Mouse (Mus musculus) midbrain, embryonic 16.5 days (tissue): Measurements from ENCODE around the gene Grm1. TPM values are rescaled to one million over a fixed set of nuclear protein-coding genes. Genes with fewer than 3 reads are reported as not detected.

ENCODE experiments used
- ATAC-seq: fragments of 200-750 bp; cut with Nextera tagmentation; 2 replicates; pipeline ENCODE4 v1.8.0; 2017; ENCODE audit warnings: moderate TSS enrichment
- H3K27ac ChIP-seq: fragments of 300-500 bp; sonication (generic); 2 replicates; pipeline ENCODE4 v1.5.1; 2014; ENCODE audit warnings: mild to moderate bottlenecking, low read length, mixed read lengths
- H3K27me3 ChIP-seq: fragments of 300-500 bp; sonication (generic); 2 replicates; pipeline ENCODE4 v1.6.1; 2014; ENCODE audit warnings: low read depth, low read length, mixed read lengths; ENCODE audit not compliant: control insufficient read depth, insufficient read depth
- H3K36me3 ChIP-seq: fragments of 300-500 bp; sonication (generic); 2 replicates; pipeline ENCODE4 v1.6.1; 2014; ENCODE audit warnings: mild to moderate bottlenecking, low read length, moderate library complexity, mixed read lengths; ENCODE audit not compliant: control insufficient read depth, insufficient read depth
- H3K4me1 ChIP-seq: fragments of 300-500 bp; sonication (generic); 2 replicates; pipeline ENCODE4 v1.6.1; 2014; ENCODE audit warnings: mild to moderate bottlenecking, low read length, mixed read lengths; ENCODE audit not compliant: control insufficient read depth, insufficient read depth
- H3K4me2 ChIP-seq: fragments of 300-500 bp; sonication (generic); 2 replicates; pipeline ENCODE4 v1.6.1; 2014; ENCODE audit warnings: mild to moderate bottlenecking, low read length, mixed read lengths
- H3K4me3 ChIP-seq: fragments of 300-500 bp; sonication (generic); 2 replicates; pipeline ENCODE4 v1.5.1; 2014; ENCODE audit warnings: low read depth, mild to moderate bottlenecking, low read length, moderate library complexity, mixed read lengths
- H3K9ac ChIP-seq: fragments of 300-500 bp; sonication (generic); 2 replicates; pipeline ENCODE4 v1.6.1; 2014; ENCODE audit warnings: low read depth, low read length, mixed read lengths
- H3K9me3 ChIP-seq: fragments of 300-500 bp; sonication (generic); replicated peaks from 2 replicates; pipeline ENCODE4 v1.6.1; 2014; ENCODE audit warnings: mild to moderate bottlenecking, low read length, mixed read lengths; ENCODE audit not compliant: control insufficient read depth, poor library complexity, severe bottlenecking
- WGBS: fragments of 180-500 bp; shearing (Covaris S2); extraction: QIAGEN DNeasy Blood & Tissue Kit; methylation state at CpG from one replicate; pipeline ENCODE4 v1.1.7; 2014; 5-methylcytosine and 5-hydroxymethylcytosine counted together
- polyA plus RNA-seq: library from polyadenylated mRNA; unstranded; fragments of >200 nt; fragmentation: Nextera tagmentation; extraction: Ambion mirVana; gene quantifications from 2 replicates; pipeline ENCODE4 v1.2.1, GENCODE M21; 2015

Grm1 gene
- polyA plus RNA-seq, 1 experiment from 2014 or later = 18.1 TPM

DNA sequence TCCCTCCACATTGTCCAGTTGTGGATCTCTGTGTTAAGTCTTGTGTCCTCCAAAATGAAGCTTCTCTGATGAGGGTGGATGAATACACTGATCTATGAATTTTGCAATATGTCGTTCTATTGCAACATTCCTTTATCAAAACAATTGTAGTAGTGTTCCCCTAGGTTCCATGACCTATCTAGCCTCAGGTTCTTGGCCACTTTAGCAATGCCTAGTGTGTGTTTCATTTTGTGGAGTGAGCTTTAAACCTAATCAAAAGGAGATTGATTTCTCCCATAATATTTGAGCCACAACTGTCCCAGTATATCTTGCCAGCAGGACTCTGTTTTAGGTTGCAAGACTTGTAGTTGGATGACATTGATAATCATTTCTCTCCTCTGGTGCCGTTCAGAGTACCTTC lies 211.9 kb downstream of the Grm1 start:
- H3K4me1 ChIP-seq = no peaks in the 10 kb centered on the region; the same call in 1 of the 2 replicates
- no peak overlapping the region for H3K9ac ChIP-seq
- no peak for ATAC-seq
- H3K27me3 ChIP-seq = no peaks in the 10 kb centered on the region
- no peaks in the 10 kb centered on the region for H3K36me3 ChIP-seq
- WGBS = 79% methylated on average over 2 of the region's 2 CpGs
- no peaks in the 10 kb centered on the region for H3K9me3 ChIP-seq
- H3K4me3 ChIP-seq = no peak overlapping the region
- no peak overlapping the region for H3K27ac ChIP-seq
- no peak overlapping the region for H3K4me2 ChIP-seq

GRCm38 (mm10) chr10:10866278-10866677 lies 215.9 kb downstream of the Grm1 start:
- Histone ChIP-seq H3K9me3 (no peaks in the 10 kb centered on the region), H3K27ac (no peak overlapping the region), H3K36me3 (no peaks in the 10 kb centered on the region), H3K4me3 (no peak overlapping the region), H3K9ac (no peak overlapping the region), H3K27me3 (no peaks in the 10 kb centered on the region), H3K4me1 (peaks cover 3% of the 10 kb centered on the region; the same call in 1 of the 2 replicates), H3K4me2 (no peak overlapping the region)
- no peak for ATAC-seq
- 91% methylated on average over 2 of the region's 2 CpGs for whole genome bisulfite sequencing

GRCm38 (mm10) chr10:10864759-10865158 lies 217.4 kb downstream of the Grm1 start:
- no peak for ATAC-seq

GRCm38 (mm10) chr10:10847376-10848286 lies 234.5 kb downstream of the Grm1 start:
- no peak for ATAC-seq
- Histone ChIP-seq H3K9me3 (no peaks in the 10 kb centered on the region), H3K4me1 (0 out of 2 replicates have a peak, but pooled peaks cover 2% of the 10 kb centered on the region), H3K27me3 (no peaks in the 10 kb centered on the region), H3K9ac (no peak overlapping the region), H3K36me3 (no peaks in the 10 kb centered on the region), H3K4me2 (no peak overlapping the region), H3K27ac (no peak overlapping the region), H3K4me3 (no peak overlapping the region)
- WGBS = 44% methylated on average over 7 of the region's 7 CpGs

More at GRCm38 (mm10) chr10:10864759-10865158, 217.4 kb downstream of the Grm1 start:
- Histone ChIP-seq H3K9ac (no peak overlapping the region), H3K27ac (no peak overlapping the region), H3K4me3 (no peak overlapping the region), H3K4me2 (no peak overlapping the region), H3K9me3 (no peaks in the 10 kb centered on the region), H3K36me3 (no peaks in the 10 kb centered on the region), H3K27me3 (no peaks in the 10 kb centered on the region), H3K4me1 (peaks cover 3% of the 10 kb centered on the region; the same call in 1 of the 2 replicates)
- WGBS = 58% methylated on average over 5 of the region's 5 CpGs

DNA sequence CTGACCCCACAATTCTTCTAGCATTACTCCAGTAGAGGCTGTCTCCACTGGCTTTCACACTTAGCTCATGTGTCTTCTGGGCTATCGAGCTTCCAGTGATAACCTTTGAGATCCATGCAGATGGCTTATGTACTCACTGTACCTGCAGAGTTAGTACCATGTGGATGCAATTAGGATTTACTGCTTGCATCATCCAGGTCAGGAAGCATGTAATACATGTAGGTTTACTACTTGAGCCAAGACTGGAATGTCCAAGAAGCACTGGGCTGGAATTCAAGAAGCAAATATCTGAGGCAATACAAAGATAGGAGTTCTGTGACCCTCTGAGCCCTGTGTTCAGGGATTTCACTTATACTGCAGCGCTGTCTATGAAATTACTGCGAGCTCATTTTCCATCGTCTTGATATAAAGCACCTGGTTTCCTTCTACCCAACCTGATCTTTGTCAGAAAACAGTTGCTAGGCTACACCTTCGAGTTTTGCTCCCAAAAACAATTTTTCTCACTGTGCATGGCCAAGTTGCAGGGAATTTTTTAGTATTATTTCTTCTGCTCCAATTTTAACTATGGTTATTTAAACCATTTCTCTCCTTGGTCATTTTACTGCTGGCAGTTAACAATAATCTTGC lies 237.0 kb downstream of the Grm1 start:
- H3K4me2 ChIP-seq = no peak overlapping the region
- H3K4me1 ChIP-seq = 0 out of 2 replicates have a peak, but pooled peaks cover 2% of the 10 kb centered on the region
- no peak overlapping the region for H3K27ac ChIP-seq
- no peaks in the 10 kb centered on the region for H3K36me3 ChIP-seq
- H3K9me3 ChIP-seq = no peaks in the 10 kb centered on the region
- H3K4me3 ChIP-seq = no peak overlapping the region
- 82% methylated on average over 5 of the region's 5 CpGs for WGBS
- no peaks in the 10 kb centered on the region for H3K27me3 ChIP-seq
- no peak for ATAC-seq
- H3K9ac ChIP-seq = no peak overlapping the region

GRCm38 (mm10) chr10:10835406-10835805 lies 246.8 kb downstream of the Grm1 start:
- Histone ChIP-seq H3K9me3 (no peaks in the 10 kb centered on the region), H3K9ac (no peak overlapping the region), H3K27ac (no peak overlapping the region), H3K4me3 (no peak overlapping the region), H3K36me3 (no peaks in the 10 kb centered on the region), H3K27me3 (no peaks in the 10 kb centered on the region), H3K4me1 (no peaks in the 10 kb centered on the region), H3K4me2 (no peak overlapping the region)
- no peak for ATAC-seq

- H3K27ac ChIP-seq = no peak overlapping the region
- H3K9ac ChIP-seq = no peak overlapping the region
- no peaks in the 10 kb centered on the region for H3K27me3 ChIP-seq
- H3K9me3 ChIP-seq = no peaks in the 10 kb centered on the region
- no peak overlapping the region for H3K4me2 ChIP-seq
- no peaks in the 10 kb centered on the region for H3K36me3 ChIP-seq
- 88% methylated on average over 3 of the region's 3 CpGs for WGBS
- no peak for ATAC-seq
- no peak overlapping the region for H3K4me3 ChIP-seq
- H3K4me1 ChIP-seq = no peaks in the 10 kb centered on the region
Measured at GRCm38 (mm10) chr10:10834828-10835227, 247.3 kb downstream of the Grm1 start.

DNA sequence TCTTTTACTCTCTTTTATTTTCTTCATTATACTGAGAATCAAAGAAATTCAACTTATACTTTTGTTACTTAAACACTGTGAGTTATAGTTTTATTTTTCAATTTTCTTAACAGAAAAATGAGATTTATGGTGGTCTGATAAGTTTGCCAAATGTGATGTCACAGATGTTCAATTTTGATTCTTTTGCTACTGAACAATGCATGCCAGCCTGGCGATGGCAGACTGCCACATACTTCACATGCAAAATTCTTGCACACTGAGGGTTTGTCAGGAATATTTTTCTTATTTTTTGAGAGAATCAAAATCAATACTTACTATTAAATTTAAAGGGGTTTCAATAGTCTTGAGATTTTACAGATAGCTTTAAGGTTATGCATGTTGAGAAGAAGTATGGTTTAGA lies 251.0 kb downstream of the Grm1 start:
- no peak overlapping the region for H3K27ac ChIP-seq
- H3K4me3 ChIP-seq = no peak overlapping the region
- no peaks in the 10 kb centered on the region for H3K4me1 ChIP-seq
- H3K36me3 ChIP-seq = no peaks in the 10 kb centered on the region
- no peaks in the 10 kb centered on the region for H3K27me3 ChIP-seq
- H3K9ac ChIP-seq = no peak overlapping the region
- no peak overlapping the region for H3K4me2 ChIP-seq
- no peak for ATAC-seq
- 83% methylated on average over 1 of the region's 1 CpGs for WGBS
- no peaks in the 10 kb centered on the region for H3K9me3 ChIP-seq

GRCm38 (mm10) chr10:10827308-10827707 lies 254.8 kb downstream of the Grm1 start:
- Histone ChIP-seq H3K27me3 (no peaks in the 10 kb centered on the region), H3K4me2 (no peak overlapping the region), H3K9me3 (no peaks in the 10 kb centered on the region), H3K27ac (no peak overlapping the region), H3K36me3 (no peaks in the 10 kb centered on the region), H3K9ac (no peak overlapping the region), H3K4me1 (no peaks in the 10 kb centered on the region), H3K4me3 (no peak overlapping the region)
- no peak for ATAC-seq
- WGBS = 68% methylated on average over 1 of the region's 1 CpGs
